Mouse (Mus musculus) bone marrow, adult 2 months (tissue): ENCODE data around the gene Chd4.

Experiments used
- CTCF ChIP-seq: fragments of 200-500 bp; IDR thresholded peaks from 2 replicates; pipeline ENCODE4 v1.5.1; 2011; ENCODE audit warnings: low read length, control low read depth; ENCODE audit not compliant: control insufficient read depth, insufficient read depth
- POLR2A ChIP-seq: fragments of 200-500 bp; IDR thresholded peaks from 2 replicates; pipeline ENCODE4 v1.6.1; 2011; ENCODE audit warnings: low read depth, mild to moderate bottlenecking, control low read depth, low read length, borderline replicate concordance; ENCODE audit not compliant: control insufficient read depth

DNA sequence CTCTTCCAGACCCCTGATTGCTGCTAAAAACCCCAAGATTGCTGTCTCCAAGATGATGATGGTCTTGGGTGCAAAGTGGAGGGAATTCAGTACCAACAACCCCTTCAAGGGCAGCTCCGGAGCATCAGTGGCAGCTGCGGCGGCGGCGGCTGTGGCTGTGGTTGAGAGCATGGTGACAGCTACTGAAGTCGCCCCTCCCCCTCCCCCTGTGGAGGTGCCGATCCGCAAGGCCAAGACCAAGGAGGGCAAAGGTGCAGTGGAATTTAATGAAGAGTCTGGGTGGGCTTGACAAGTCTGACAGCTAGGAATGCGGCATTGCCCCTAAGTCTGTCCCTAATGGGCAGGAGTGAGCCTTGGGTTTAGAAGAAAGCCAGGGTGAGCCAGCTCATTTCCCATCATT, 5.7 kb downstream of the Chd4 start:
- no peak for TF ChIP-seq CTCF
- no peak for TF ChIP-seq POLR2A
